Mouse (Mus musculus) stomach, embryonic 14.5 days (tissue): ENCODE results near the gene Slc17a7. TPM values are rescaled to one million over a fixed set of nuclear protein-coding genes. Genes with fewer than 3 reads are reported as not detected.
"Not testable (repeated sequence)": the region's sequence is repeated elsewhere in the genome, so short reads cannot be mapped to it uniquely, and the experiment has no call there.

Experiments
- ATAC-seq: fragments of 200-750 bp; cut with Nextera tagmentation; 2 replicates; pipeline ENCODE4 v1.8.0; 2017; ENCODE audit warnings: low read depth, moderate TSS enrichment; ENCODE audit not compliant: insufficient number of reproducible peaks, insufficient read depth, low FRiP score
- H3K27ac ChIP-seq: fragments of 300-500 bp; sonication (generic); 2 replicates; pipeline ENCODE4 v1.5.1; 2014; ENCODE audit warnings: mild to moderate bottlenecking, low read length, moderate library complexity, mixed read lengths
- H3K27me3 ChIP-seq: fragments of 300-500 bp; sonication (generic); 2 replicates; pipeline ENCODE4 v1.6.1; 2014; ENCODE audit warnings: low read length, control low read depth, mixed read lengths; ENCODE audit not compliant: control insufficient read depth, insufficient read depth
- H3K36me3 ChIP-seq: fragments of 300-500 bp; sonication (generic); 2 replicates; pipeline ENCODE4 v1.6.1; 2014; ENCODE audit warnings: mild to moderate bottlenecking, control low read depth, low read length, moderate library complexity, mixed read lengths; ENCODE audit not compliant: control insufficient read depth, insufficient read depth
- H3K4me1 ChIP-seq: fragments of 300-500 bp; sonication (generic); 2 replicates; pipeline ENCODE4 v1.6.1; 2014; ENCODE audit warnings: low read length, control low read depth, mixed read lengths; ENCODE audit not compliant: control insufficient read depth, insufficient read depth
- H3K4me2 ChIP-seq: fragments of 300-500 bp; sonication (generic); replicated peaks from 2 replicates; pipeline ENCODE4 v1.6.1; 2014; ENCODE audit warnings: low read depth, low read length, control low read depth
- H3K4me3 ChIP-seq: fragments of 300-500 bp; sonication (generic); 2 replicates; pipeline ENCODE4 v1.5.1; 2014; ENCODE audit warnings: low read depth, low read length, control low read depth
- H3K9ac ChIP-seq: fragments of 300-500 bp; sonication (generic); replicated peaks from 2 replicates; pipeline ENCODE4 v1.6.1; 2014; ENCODE audit warnings: low read depth, mild to moderate bottlenecking, control low read depth, low read length, moderate library complexity, mixed read lengths
- H3K9me3 ChIP-seq: fragments of 300-500 bp; sonication (generic); 2 replicates; pipeline ENCODE4 v1.6.1; 2016; ENCODE audit warnings: low read depth, low read length, control low read depth; ENCODE audit not compliant: control insufficient read depth
- WGBS: fragments of 180-500 bp; shearing (Covaris S2); extraction: QIAGEN DNeasy Blood & Tissue Kit; methylation state at CpG from one replicate; pipeline ENCODE4 v1.1.7; 2014; 5-methylcytosine and 5-hydroxymethylcytosine counted together
- polyA plus RNA-seq: library from polyadenylated mRNA; unstranded; fragments of >200 nt; fragmentation: Nextera tagmentation; extraction: Ambion mirVana; gene quantifications from 2 replicates; pipeline ENCODE4 v1.2.1, GENCODE M21; 2014

The Slc17a7 gene
- polyA plus RNA-seq, 1 experiment from 2014 or later: not detected

DNA sequence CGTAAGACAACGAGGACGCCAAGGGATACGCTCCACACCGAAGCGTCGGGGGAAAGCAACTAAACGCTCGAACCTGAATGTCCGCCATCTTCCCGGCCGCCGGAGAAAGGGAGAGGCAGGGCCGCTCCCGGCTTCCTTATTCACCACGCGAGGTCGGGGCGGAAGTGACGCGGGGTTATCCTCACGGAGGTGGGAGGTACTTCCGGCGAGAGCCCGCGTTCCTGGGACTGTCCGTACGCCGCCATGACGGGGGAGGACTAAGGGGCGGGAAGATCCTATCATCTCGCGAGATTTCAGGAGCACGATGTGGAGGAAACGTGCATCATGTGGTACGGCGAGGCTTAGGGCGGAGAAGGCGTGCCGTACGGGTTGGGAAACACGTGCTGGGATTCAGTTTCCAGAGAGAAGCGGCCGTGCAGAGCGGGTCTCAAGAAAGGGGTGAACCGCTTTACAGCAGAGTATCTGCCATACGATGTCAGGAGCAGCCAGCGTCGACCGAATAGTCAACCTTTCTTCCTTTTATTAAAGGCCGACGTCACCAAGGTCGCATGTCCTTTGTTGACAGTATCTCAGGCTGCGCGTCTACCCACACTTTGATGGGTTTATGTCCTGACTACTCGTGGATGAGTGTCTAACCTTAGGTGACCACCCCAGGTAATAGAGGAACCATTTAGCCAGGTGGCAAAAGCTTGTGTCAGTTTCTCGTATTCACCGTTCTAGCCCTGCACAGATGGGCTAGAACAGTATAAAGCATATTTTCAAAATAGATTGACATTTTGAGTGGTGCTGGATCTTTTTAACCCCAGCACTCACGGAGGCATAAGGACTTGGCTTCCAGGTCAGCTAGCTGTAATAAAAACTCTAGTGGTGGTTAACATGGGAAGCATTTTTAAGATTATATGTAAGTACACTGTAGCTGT lies 39.3 kb upstream of the Slc17a7 start, which contains the start of gene Rps11:
Gene Rps11 (minus strand): TSS at position 216 of the 920 bp plus-strand sequence.
- Histone ChIP-seq H3K9me3 (no peaks in the 10 kb centered on the region), H3K27ac (peak within 1 kb of the TSS; percentile 90), H3K4me2 (peak within 1 kb of the TSS; percentile 84), H3K9ac (peak within 1 kb of the TSS; percentile 100), H3K36me3 (peaks cover 64% of the 10 kb centered on the region), H3K4me1 (peaks cover 28% of the 10 kb centered on the region), H3K4me3 (peak within 1 kb of the TSS; percentile 99), H3K27me3 (no peaks in the 10 kb centered on the region)
- WGBS: under 1% methylated on average over 59 of the region's 59 CpGs
- ATAC-seq: peak; percentile 87

GRCm38 (mm10) chr7:45125144-45125600 lies 38.6 kb upstream of the Slc17a7 start:
- 17% methylated on average over 7 of the region's 7 CpGs for WGBS
- ATAC-seq: no peak
- Histone ChIP-seq H3K36me3 (peaks cover 57% of the 10 kb centered on the region), H3K4me2 (peak overlapping the region; percentile 25; the same call in 1 of the 2 replicates), H3K9me3 (no peaks in the 10 kb centered on the region), H3K9ac (no peak overlapping the region), H3K4me1 (peaks cover 31% of the 10 kb centered on the region), H3K27me3 (no peaks in the 10 kb centered on the region), H3K27ac (peak overlapping the region; percentile 79; the same call in 1 of the 2 replicates), H3K4me3 (no peak overlapping the region; the same call in 1 of the 2 replicates)

- H3K27me3 ChIP-seq, ATAC-seq, H3K4me3 ChIP-seq, H3K27ac ChIP-seq, H3K4me2 ChIP-seq, H3K9me3 ChIP-seq, H3K9ac ChIP-seq: not testable (repeated sequence)
- 71% methylated on average over 5 of the region's 5 CpGs for WGBS
- peaks cover 31% of the 10 kb centered on the region for H3K4me1 ChIP-seq
- peaks cover 52% of the 10 kb centered on the region for H3K36me3 ChIP-seq
Observed at GRCm38 (mm10) chr7:45125649-45126048, 38.1 kb upstream of the Slc17a7 start.

DNA sequence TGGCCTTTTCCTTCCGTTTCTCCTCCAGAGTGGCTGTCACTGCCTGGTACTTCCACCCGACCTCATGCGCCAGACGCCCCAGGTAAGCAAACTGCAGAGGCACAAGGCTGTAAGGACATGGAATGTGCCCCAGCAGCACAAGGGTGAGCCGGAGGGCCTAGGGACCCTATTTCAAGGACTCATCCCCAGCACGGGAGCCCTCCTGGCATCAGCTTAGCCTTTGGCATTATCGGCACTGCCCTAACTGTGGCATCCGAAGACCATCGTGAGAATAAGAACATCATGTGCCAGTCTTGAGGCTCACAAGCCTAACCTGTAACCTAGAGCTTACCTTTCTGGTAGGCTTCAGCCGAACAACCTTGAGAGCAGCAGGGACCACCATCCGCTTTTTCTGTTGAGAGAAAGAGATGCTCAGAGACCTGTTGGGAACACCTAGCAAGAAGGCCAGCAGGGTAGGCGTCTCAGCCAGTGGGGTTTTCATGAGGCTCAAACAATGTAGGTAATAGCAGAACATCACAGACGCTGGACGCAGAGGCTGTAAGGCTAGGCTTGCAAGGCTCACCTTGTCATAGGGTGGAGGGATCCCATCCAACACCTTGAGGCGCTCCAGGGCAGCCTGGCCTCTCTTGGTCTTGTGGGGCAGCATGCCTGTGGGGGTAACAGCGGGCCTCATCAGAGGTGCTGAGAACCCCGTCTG lies 37.5 kb upstream of the Slc17a7 start:
- ATAC-seq: no peak
- Histone ChIP-seq H3K4me1 (peaks cover 31% of the 10 kb centered on the region), H3K27ac (peak overlapping the region; percentile 87; the same call in 1 of the 2 replicates), H3K36me3 (peaks cover 46% of the 10 kb centered on the region), H3K4me2 (peak overlapping the region; percentile 87), H3K4me3 (peak overlapping the region; percentile 93), H3K9me3 (no peaks in the 10 kb centered on the region), H3K27me3 (no peaks in the 10 kb centered on the region), H3K9ac (peak overlapping the region; percentile 99)
- 70% methylated on average over 17 of the region's 17 CpGs for WGBS

DNA sequence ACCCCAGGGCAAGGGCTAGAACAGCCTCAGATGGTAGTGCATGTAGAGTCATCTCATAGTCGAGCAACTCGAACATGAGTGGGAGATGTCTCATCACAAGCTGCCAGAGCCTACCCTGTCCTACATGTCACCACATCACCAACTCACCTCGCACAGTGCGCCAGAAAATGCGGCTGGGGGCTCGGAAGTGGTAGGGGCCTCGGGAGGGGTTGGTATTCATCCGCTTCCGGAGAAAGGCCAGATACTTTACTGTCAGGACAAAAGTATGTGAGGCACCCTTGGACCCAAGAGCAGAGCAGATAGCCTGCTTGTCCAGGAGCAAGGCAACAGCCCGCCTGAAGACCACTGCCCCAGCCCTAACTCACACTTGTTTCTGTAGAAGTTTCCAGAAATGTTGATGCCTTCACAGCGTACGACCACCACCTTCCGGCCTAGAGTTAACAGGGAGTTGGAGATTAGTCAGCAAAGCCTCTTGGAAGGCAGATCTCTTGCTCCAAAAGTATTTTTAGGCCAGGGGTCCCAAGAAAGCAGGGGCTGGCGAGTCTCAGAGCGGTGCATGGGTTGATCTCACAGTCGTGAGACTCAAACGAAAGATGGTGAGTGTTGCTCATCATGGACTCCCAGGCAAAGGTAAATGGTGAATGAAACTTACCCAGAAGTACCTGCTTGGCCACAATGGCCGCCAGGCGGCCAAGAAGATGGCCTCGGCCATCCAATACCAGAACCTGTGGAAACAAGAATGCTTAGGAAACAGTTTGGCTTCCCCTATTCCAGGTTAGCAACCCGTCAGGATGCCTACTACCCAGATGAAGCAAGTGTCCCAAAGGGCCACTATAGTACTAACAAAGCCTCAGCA lies 36.7 kb upstream of the Slc17a7 start:
- Histone ChIP-seq H3K4me2 (peak overlapping the region; percentile 87), H3K9me3 (no peaks in the 10 kb centered on the region), H3K9ac (peak overlapping the region; percentile 99), H3K4me3 (peak overlapping the region; percentile 93), H3K4me1 (peaks cover 31% of the 10 kb centered on the region), H3K36me3 (peaks cover 38% of the 10 kb centered on the region), H3K27ac (peak overlapping the region; percentile 87), H3K27me3 (no peaks in the 10 kb centered on the region)
- ATAC-seq: no peak
- WGBS: 35% methylated on average over 21 of the region's 21 CpGs

DNA sequence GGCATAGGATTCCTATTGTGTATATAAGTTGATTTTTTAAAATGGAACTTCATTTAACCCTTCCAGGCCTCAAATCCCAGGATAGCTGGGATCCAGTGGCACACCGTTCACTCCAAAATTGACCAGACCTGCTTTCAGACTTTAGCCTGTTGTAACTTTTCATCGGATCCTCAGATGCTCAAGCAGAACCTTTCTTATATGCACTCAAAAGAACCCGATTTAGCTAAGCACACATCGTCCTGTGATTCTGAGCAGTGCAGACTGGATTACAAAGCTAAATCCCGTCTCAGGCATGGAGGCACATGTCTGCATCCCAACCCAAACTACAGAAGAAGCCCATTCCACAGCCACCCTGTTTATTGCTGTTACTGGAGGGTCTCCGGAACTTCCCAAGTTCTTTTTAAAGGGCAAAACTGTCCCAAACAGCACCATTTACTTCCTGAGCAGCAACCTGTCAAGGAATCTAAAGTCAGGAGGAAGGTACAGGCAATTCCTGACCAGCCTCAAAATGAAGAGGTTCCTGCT lies 36.0 kb upstream of the Slc17a7 start:
- WGBS: 0% methylated on average over 6 of the region's 6 CpGs
- H3K27me3 ChIP-seq: no peaks in the 10 kb centered on the region
- H3K27ac ChIP-seq: peak overlapping the region; percentile 87
- H3K4me2 ChIP-seq: peak overlapping the region; percentile 87
- peak overlapping the region; percentile 93 for H3K4me3 ChIP-seq
- H3K36me3 ChIP-seq: peaks cover 31% of the 10 kb centered on the region
- no peaks in the 10 kb centered on the region for H3K9me3 ChIP-seq
- peaks cover 27% of the 10 kb centered on the region for H3K4me1 ChIP-seq
- peak overlapping the region; percentile 99 for H3K9ac ChIP-seq
- ATAC-seq: no peak

DNA sequence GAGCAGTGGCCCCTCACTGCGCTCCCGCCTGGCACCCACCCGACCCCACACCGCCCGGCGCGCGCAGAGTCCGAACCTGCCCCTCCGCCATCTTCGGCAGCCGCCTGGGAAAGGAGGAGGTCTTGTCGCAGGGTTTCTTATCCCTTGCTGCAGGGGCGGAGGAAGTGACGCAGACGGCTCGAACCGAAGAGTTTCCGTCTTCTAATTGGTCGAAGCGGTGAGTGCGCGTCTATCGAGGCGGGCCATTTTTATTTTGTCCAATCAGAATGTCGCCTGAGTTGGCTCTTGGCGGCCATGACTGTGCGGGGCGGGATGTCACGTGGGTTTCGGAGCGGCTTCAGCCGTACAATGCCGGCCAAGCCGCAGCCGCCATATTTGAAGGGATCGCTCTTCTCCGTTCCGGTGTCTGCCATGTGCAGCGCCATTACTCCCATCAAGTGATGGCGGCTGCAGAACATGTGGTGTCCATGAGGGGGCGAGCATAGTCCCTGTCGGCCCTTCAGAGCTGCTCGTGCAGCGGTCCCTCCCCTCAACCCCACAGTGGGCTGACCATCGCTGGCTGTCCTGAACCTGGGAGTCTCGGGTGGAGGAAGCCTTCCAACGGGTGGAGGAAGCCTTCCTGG lies 35.0 kb upstream of the Slc17a7 start, which contains the start of gene Rpl13a:
Gene Rpl13a (minus strand): TSS at position 138 of the 623 bp plus-strand sequence.
- Histone ChIP-seq H3K4me2 (peak within 1 kb of the TSS; percentile 87), H3K9me3 (no peaks in the 10 kb centered on the region), H3K9ac (peak within 1 kb of the TSS; percentile 99), H3K4me3 (peak within 1 kb of the TSS; percentile 93), H3K4me1 (peaks cover 22% of the 10 kb centered on the region), H3K27me3 (no peaks in the 10 kb centered on the region), H3K27ac (peak within 1 kb of the TSS; percentile 92), H3K36me3 (peaks cover 27% of the 10 kb centered on the region)
- ATAC-seq: peak; percentile 91
- WGBS: under 1% methylated on average over 48 of the region's 48 CpGs
